Mouse (Mus musculus) lung, adult 2 months (tissue): ENCODE results near the gene Lhfpl2.

ENCODE experiments used
- CTCF ChIP-seq: fragments of 200-500 bp; IDR thresholded peaks from 2 replicates; pipeline ENCODE4 v1.5.1; 2011; ENCODE audit warnings: mild to moderate bottlenecking, low read length, control low read depth; ENCODE audit not compliant: insufficient read depth
- POLR2A ChIP-seq: fragments of 200-500 bp; IDR thresholded peaks from 2 replicates; pipeline ENCODE4 v1.6.1; 2011; ENCODE audit warnings: low read depth, mild to moderate bottlenecking, control low read depth, low read length, borderline replicate concordance; ENCODE audit errors: extremely low read depth

DNA sequence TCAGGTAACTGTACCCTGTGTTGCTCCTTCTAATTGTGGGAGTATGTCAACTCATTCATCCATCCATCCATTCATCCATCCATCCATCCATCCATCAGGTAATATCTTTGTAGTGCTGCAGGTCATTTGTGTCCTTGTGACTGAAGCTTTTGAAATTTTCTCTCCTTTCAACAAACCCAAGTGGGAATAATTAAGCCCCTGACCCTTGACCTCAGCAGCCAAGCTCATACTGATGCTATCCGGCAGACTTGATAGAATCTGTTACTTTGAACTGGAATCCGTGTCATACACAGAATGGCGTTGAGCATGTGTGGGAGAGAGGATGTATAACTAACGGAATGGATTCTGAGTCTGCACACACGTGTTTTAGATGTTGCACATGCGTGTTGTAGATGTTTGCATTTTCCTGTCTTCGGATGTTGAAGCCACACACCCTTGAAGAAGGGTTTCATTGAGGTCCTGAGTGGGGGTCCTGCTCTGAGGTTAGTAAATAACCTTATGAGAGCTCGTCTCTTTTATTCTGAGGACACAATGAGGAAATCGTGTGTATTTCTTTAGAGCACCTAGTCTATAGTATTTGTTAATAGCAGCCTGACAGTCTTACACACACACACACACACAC lies 3.8 kb downstream of the Lhfpl2 start:
- no peak for TF ChIP-seq CTCF
- TF ChIP-seq POLR2A, result no peak
